Mouse (Mus musculus) right cerebral cortex, postnatal 25 days (tissue): ENCODE measurements around the gene Sema3f.

Experiments
- DNase-seq: peaks from one replicate; pipeline ENCODE4 v3.0.0; 2022

The Sema3f gene

GRCm38 (mm10) chr9:107631861-107632260, 78.4 kb downstream of the Sema3f start:
- DNase-seq: no peak
